Mouse (Mus musculus) adrenal gland, postnatal 25 days (tissue): ENCODE measurements at regions not wholly inside any gene's neighbourhood (a gene's known extent, or its start where the extent isn't known, plus 50 kb on each side); places are given as distances from the start of the nearest gene placed in this dataset.

Source experiments
- DNase-seq: peaks from one replicate; pipeline ENCODE4 v3.0.0; 2021; ENCODE audit warnings: mixed read lengths

DNA sequence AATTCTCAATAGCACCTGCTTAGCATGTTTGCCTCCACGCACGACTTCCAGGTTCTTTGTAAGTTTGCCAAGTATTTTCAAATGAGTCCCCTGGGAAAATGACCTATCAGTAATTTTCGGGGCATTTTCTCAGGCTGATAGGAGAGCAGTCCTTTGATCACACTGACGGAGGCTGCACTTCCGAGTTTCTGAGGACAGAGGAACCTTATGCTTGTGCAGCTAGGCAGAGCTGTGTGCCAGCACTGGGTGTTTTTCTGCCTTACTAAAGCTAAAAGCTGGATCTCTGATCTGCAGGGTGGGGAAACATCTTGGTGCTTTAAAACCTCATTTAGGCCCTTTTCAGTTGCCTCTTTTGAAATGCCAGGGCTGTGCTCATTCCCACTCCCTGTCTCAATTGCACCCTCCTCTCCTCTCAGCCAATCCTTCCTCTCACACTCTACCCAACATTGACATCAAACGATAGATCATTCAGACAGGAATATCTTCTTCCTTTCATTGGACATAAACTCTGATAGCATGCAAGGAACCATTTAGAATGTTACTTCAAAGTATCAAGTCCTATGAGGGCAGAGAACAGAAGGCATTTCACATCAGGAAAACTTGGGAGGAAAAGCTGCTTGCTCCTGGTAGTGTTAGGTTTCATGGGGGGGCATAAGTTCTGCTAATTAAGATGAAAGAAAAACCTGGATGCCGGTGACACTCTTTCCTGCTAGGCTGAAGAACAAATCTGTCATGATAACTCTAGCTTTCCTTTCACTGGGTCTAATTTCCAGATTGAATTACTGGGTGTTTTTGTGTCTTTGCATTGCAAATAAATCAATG lies 95.3 kb downstream of the Lurap1l start:
- no peak for DNase-seq

DNA sequence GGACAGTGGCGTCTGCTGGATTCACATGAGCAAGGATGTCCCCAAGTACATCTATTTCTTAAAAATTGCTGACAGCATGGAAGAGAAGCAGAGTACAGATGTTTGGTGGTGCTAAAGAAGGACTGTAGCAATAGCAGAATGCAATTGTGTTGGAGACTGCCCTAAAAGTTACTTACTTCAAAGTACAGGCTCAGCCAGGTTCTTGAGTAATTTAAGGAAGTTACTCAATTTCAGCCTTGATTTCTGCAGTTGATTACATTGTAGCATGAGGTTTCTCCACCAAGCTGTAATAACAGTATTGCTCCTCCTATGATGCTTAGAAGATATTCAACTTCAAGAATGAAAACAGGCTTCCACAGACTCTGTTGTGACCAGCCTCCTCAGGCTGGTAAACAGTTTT lies 96.1 kb downstream of the Lurap1l start:
- no peak for DNase-seq

DNA sequence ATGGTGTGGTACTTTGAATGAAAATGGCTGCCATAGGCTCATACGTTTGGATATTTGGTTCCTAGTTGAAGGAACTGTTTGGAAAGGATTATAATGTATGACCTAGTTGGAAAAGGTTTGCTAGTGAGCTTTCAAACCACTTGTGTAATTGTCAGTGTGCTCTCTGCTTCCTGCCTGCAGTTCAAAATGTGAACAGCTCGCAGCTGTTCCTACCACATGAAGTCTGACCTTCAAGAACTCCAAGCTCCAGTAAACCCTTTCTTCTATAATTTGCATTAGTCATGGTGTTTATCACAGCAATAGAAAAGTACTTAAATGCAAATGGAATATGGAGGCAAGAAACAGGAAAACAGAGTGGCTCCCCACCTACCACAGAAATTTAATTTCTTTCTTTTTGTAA lies 111.4 kb downstream of the Lurap1l start:
- DNase-seq, result no peak

DNA sequence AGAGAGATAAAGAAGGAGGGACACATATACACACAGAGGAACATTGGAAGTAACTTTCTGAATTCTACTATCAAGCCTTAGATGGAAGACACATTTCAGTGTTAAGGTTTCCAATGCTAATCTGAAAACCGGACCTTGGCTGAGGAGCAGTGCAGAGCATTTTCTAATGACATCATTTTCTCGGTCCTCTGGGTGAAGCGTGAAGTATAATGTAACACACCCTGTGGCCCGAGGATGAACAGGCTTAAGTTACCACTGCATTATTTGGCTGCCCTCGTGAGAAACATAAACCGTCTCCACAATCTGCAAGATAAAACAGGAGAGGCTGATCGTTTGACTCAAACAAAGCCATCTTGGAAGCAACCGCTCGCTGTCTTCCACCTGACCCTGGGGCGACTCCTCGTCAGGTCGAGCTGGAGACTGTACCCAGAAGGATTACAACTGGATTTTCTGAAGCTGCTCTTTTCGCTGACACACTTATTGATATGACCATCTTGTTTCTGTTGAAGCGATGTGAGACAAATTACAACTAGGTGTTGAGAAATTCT lies 113.1 kb downstream of the Lurap1l start:
- no peak for DNase-seq

GRCm38 (mm10) chr4:81027558-81027957 lies 117.1 kb downstream of the Lurap1l start:
- DNase-seq, result no peak

- DNase-seq, result no peak
Observed at GRCm38 (mm10) chr4:81030671-81031070, 120.2 kb downstream of the Lurap1l start.

GRCm38 (mm10) chr4:81037336-81037902 lies 127.0 kb downstream of the Lurap1l start:
- no peak for DNase-seq

DNA sequence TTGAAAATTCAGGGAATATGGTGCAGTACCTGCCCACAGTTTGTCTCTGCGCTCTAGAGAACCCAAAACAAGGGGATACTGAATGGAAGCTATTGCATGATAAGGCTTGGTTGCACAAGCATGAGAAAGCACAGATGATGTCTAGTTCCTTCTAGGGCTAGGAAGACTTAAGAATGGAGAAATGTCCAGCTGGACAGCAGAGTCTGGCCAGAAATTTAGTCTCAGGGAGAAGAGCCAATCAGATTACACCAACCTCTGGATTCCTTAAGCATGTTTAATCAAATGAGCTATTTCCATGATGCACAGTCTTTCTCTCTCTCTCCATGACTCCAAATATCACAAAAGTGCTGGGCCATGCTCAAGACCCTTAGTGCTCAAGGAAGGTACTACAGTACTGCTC lies 147.8 kb downstream of the Lurap1l start:
- no peak for DNase-seq

- no peak for DNase-seq
Observed at GRCm38 (mm10) chr4:81058809-81059208, 148.4 kb downstream of the Lurap1l start.

GRCm38 (mm10) chr4:81059356-81059755 lies 148.9 kb downstream of the Lurap1l start:
- DNase-seq, result no peak

- no peak for DNase-seq
Observed at GRCm38 (mm10) chr4:81082290-81082947, 172.0 kb downstream of the Lurap1l start.

DNA sequence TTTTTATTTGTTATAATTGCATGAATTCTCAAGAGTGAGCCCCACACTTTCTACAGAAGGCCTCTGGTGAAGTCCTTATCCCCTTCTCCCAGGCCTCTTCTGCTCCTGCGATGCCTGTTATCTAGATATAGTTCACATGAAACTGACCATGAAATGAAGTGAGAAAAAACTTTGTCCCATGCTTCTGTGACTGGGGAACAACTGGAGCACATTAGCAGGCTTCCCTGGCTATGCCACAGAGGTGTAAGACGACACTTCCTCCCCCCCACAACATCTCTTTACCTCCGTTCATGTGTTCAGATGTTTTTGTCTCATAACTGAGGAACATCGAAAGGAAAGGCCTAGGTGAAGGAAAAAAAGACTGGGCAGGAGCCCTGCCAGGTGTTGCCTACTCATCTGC lies 174.7 kb downstream of the Lurap1l start:
- DNase-seq, result no peak

GRCm38 (mm10) chr4:81096581-81096980 lies 186.1 kb downstream of the Lurap1l start:
- no peak for DNase-seq

DNA sequence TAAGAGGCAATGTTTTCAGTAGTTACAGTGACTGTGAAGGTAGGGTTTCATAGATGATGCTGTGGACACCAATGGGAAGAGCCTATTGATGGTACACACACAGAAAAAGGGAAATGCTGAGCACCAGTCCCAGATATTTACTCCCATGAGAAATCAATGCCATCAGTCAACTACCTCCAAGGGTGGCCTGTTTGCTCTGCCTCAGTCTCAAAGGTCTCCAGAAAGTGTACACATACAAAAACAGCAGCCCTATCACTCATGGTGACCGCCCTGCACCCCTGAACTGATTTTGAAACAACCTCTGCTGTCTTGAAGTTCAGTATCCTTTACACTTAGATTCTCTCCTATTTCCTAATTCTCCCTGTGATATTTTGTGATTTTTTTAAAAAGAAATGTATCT lies 187.2 kb downstream of the Lurap1l start:
- DNase-seq, result no peak

DNA sequence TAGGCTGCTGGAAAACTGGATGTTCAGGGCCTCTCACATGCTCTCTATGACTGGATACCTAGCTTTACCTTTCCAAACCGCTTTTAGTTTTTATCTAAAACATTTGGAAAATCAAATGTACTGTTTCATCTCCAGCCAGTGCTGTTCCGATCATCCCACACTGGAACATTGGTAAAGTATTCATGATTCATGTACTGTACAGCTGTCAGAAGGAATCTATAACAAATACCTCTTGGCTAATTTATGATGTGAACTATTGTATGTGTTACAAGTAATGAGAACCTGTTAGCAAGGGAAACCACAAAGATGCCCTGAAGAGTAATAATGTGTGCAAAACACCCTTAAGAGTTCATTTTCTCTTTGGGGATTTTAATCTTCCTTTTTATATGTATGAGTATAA lies 190.6 kb downstream of the Lurap1l start:
- DNase-seq, result no peak

DNA sequence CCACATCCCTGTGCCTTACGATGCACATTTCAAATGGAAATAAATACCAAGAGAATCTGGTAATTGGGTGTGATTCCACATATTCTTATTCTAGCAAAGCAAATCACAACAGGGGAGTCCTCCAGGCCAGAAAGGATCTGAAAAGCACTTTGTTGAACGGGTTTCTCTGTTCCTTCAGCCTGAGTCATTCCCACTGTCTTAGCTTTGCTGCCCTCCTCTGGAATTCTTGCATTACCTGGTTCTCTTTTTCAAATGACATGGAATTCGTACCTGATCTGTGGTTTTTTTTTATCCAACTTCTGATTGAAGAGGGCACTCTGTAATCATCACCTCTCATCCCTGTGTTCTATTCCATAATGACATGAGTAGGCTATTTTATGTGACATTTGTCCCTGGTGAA lies 200.9 kb downstream of the Lurap1l start:
- DNase-seq, result no peak

DNA sequence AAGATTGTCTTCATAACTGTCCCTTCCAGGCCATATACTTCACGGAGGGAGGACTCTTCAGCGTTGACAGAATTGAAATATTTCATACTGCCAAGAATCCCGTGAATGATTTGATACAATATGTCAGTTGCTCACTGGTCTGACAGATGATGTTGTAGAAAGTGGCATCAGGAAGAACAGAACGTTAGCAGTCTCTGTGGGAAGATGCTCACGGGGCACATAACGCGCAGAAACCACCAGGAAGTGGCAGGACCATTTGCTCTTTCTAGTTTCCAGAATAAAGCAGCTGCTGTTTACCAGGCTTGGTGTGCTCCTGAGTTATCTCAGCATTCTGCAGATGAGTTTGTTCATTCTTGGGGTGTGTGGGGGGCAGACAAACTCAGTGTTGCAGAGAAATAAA lies 206.0 kb downstream of the Lurap1l start:
- no peak for DNase-seq

- DNase-seq, result no peak
Observed at GRCm38 (mm10) chr4:81124155-81124554, 213.7 kb downstream of the Lurap1l start.

GRCm38 (mm10) chr4:81129874-81130273 lies 219.4 kb downstream of the Lurap1l start:
- DNase-seq, result no peak

DNA sequence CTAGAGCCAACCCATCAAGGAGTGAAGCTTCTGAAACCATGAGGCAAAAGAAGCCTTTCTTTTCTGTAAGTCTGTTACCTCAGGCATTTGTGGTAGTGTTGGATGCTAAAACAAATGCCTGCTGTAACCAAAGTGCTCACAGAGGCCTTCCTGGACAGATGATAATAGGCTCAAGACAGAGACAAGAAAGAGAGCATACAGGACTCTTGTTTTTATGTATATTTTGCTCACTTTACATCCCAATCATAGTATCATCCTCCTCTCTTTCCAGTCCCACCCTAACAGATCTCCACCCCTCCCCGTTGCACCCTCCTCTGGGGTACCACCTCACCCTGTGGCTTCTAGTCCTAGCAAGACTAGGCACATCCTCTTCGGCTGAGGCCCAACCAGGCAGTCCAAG lies 262.7 kb downstream of the Lurap1l start:
- no peak for DNase-seq

GRCm38 (mm10) chr4:81177443-81178041 lies 265.1 kb downstream of the Mpdz start:
- no peak for DNase-seq

- no peak for DNase-seq
Observed at GRCm38 (mm10) chr4:81178047-81178781, 264.4 kb downstream of the Mpdz start.
